Mouse (Mus musculus) adipose tissue, adult 10 weeks (tissue): ENCODE results near the gene Msl2. TPM values are rescaled to one million over a fixed set of nuclear protein-coding genes. Genes with fewer than 3 reads are reported as not detected.

Experiments used
- polyA plus RNA-seq: library from polyadenylated mRNA; stranded (reverse); fragments of 350-450 nt; fragmentation: Illumina TruSeq; extraction: RNeasy Lipid Tissue Mini Kit (QIAGEN cat#74804); gene quantifications from one replicate; pipeline ENCODE4 v1.2.3, GENCODE M21; 2014; ENCODE audit warnings: low read depth, low replicate concordance

Msl2 gene
- 20.1 TPM for polyA plus RNA-seq

DNA sequence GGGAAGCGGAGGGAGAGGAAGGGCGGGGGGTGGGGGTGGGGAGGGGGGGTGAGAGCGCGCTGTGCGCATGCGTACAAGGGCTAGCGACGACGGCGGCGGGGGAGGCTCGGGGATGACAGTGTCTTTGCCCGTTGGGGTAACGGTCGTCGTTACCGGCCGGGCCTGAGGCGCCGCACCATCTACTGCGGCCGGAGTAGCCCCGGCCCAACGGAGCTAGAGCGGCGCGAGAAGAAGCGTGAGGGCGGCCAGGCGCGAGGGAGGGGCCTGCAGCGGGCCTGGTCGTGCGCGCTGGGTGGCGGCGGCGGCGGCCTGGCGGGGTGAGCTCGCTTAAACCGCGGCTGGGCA, at the start of gene Msl2:
Gene Msl2 (plus strand): TSS at position 115 of the 345 bp plus-strand sequence.

DNA sequence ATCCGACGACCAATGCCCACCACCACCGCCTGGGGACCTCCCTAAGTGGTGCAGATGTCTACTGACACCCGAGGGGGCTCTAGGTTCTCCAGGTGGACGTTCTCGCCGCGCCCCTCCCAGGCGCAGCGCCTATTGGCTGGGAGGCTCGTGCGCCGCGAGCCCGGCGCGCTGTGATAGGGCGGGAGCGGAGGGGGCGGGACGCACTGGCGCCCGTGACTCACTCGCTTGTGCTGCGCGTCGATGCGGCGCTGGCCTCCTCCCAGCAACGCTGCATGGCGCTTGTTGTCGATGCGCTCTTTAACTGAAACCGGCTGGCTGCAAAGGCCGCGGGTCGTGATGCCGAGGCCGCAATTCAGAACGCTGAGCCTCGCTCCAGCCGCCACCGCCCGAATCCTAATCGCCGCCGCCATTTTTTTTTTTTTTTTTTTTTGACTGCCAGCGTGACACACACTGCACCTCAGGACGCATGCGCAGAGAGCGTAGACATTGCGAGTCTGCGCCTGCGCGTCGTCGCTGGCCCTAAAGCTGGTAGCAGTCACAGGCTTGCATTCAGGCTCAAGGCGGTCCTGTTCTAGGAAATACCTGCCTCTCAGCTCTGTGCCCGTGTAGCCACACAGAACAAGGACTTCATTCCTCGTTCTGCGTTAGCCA, 39.3 kb upstream of the Msl2 start, which contains the start of gene Pccb:
Gene Pccb (minus strand): TSS at position 451 of the 651 bp plus-strand sequence.

Other genes with a start within 250 kb of the Msl2 start
- gene Pccb, start 39.2 kb upstream of the Msl2 start, polyA plus RNA-seq = 112 TPM
- 14.2 TPM for gene Ppp2r3a, start 177.7 kb downstream of the Msl2 start, polyA plus RNA-seq